Mouse (Mus musculus): ENCODE measurements around the gene Nr2f2. TPM values are rescaled to one million over a fixed set of nuclear protein-coding genes. Genes with fewer than 3 reads are reported as not detected.

Gene Nr2f2
- polyA plus RNA-seq, 1 experiment from 2014 or later: 162 TPM

DNA sequence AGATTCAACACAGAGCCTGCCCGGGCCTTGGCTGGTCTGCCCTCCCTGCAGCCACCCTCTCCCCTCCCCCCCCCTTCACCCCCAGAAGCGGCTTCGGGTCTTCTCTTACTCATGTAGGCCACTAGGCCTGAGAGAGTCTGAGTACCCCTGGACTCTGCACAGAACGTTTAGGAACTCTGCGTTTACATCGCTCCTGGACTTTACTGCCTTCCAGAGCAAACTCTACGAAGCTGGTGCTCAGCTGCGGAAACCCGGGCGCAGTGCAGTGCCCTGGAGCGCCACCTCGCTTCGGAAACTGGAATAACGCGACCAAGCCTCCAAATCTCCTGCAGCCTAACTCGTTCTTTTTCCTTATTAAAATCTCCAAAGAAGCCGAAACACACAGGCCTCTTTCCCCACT, 31.7 kb downstream of the Nr2f2 start:
- H3K27ac ChIP-seq: peak overlapping the region; percentile 93
- peaks cover 96% of the 10 kb centered on the region for H3K27me3 ChIP-seq
- H3K9ac ChIP-seq: peak overlapping the region; percentile 63
- peak; percentile 33; the same call in 1 of the 2 replicates for ATAC-seq (ENCODE audit: low FRiP score)
- peak overlapping the region; percentile 66 for H3K4me2 ChIP-seq
- no peaks in the 10 kb centered on the region for H3K36me3 ChIP-seq (replicated peaks)
- H3K4me1 ChIP-seq: peaks cover 53% of the 10 kb centered on the region
- WGBS: under 1% methylated on average over 17 of the region's 17 CpGs
- H3K9me3 ChIP-seq: no peaks in the 10 kb centered on the region
- peak overlapping the region; percentile 41 for H3K4me3 ChIP-seq (replicated peaks)

DNA sequence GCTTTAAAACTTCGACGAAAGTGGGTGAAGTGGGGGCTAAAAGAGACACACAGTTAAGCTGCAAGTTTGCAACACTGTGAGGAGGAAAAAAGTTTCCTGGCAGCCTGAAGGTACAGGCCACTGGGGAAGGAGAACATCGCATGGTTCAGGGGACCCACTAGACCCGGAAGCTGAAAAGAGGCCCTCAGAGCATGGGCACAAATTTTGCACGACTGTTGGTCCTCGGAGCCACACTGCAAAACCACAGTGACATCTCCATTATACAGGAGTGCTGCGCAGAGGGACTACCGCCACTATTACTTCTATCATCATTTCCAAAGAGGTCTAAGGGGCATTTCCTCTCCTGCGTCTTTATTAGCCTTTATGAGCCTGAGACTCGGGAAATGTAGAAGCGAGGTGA, 32.7 kb downstream of the Nr2f2 start:
- H3K4me2 ChIP-seq: peak overlapping the region; percentile 66
- ATAC-seq (ENCODE audit: low FRiP score): no peak
- H3K9ac ChIP-seq: peak overlapping the region; percentile 63
- H3K27me3 ChIP-seq: peaks cover 96% of the 10 kb centered on the region
- no peaks in the 10 kb centered on the region for H3K9me3 ChIP-seq
- H3K36me3 ChIP-seq (replicated peaks): no peaks in the 10 kb centered on the region
- H3K4me1 ChIP-seq: peaks cover 57% of the 10 kb centered on the region
- peak overlapping the region; percentile 41 for H3K4me3 ChIP-seq (replicated peaks)
- H3K27ac ChIP-seq: peak overlapping the region; percentile 93
- 3% methylated on average over 11 of the region's 11 CpGs for WGBS

DNA sequence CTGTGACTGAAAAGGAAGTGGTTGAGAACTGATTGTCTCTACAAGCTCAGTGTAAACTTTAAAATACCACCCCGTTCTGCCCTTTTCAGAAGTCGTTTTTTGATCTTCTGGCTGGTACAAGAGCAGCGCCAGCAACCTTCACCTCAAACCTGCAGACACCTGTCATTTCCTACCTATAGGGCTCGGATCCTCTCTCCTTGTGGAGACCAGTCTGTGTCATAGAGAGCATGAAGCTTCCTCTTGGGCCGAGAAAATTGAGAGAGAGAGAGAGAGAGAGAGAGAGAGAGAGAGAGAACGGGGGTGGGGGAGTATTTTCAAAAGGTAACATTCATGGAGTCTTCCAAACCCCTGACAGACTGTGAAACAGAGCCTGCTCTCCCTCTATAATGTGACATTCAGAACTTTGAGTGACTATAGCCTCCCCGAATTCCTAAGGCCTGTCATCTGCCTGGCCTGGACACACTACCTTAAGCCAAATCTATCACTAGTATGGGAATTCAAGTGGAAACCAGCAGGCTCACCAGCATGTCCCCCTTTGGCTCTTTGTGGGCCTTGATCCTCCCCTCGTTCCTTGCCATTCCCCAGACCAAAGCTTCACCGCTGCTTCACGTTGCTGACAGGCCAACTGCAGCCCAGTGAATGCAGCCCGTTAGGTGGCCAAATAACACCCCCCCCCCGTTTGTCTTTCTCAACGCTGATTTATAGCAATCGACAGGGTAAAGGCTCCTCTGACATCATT, 33.4 kb downstream of the Nr2f2 start:
- 3% methylated on average over 14 of the region's 14 CpGs for WGBS

DNA sequence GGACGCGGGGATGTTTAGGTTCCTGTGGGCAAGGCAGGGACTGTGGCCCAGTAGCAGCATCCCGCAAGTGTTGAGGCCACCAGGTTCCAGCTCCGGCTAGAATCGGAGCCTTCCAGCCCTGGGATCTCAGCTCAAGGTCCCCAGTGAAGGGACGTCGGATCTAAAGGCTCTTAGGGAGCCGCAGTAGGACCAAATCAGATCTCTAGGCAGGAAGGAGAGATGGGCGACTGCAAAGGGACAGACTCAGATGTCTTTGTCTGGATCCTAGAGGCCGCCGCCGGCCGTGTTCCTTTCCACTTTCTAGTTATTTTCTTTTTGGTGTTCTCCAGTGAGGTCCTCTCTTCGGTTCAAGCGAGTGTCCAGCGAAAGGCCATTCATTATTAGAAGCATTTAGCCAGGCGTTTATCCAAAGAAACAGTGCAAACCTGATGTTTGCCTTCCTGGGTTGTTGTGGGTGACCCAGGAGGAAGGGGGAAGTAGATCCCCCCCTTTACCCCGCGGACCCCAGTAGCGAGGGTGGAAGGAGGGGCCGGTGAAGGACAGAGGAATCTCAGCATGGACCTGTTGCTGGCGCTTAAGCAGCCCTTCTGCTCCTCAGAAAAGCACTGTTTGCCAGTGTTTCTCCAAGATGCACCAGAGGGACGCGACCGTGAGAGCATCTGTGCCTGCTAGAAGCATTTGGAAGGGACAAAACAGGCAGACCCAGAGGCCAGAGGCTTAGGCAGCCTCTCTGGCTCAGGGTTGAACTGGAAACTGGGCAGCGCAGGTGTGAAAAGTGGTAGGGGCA, 34.3 kb downstream of the Nr2f2 start:
- Histone ChIP-seq H3K9ac (peak overlapping the region; percentile 63), H3K4me1 (peaks cover 46% of the 10 kb centered on the region), H3K4me3 (replicated peaks) (peak overlapping the region; percentile 41), H3K27ac (peak overlapping the region; percentile 93), H3K4me2 (peak overlapping the region; percentile 66), H3K36me3 (replicated peaks) (no peaks in the 10 kb centered on the region), H3K9me3 (no peaks in the 10 kb centered on the region), H3K27me3 (peaks cover 92% of the 10 kb centered on the region)
- no peak for ATAC-seq (ENCODE audit: low FRiP score)
- 1% methylated on average over 26 of the region's 26 CpGs for WGBS

More for the DNA sequence above, 33.4 kb downstream of the Nr2f2 start:
- peak overlapping the region; percentile 63 for H3K9ac ChIP-seq
- peaks cover 54% of the 10 kb centered on the region for H3K4me1 ChIP-seq
- H3K4me2 ChIP-seq: peak overlapping the region; percentile 66
- H3K9me3 ChIP-seq: no peaks in the 10 kb centered on the region
- ATAC-seq (ENCODE audit: low FRiP score): no peak
- H3K36me3 ChIP-seq (replicated peaks): no peaks in the 10 kb centered on the region
- H3K27me3 ChIP-seq: peaks cover 95% of the 10 kb centered on the region
- H3K4me3 ChIP-seq (replicated peaks): peak overlapping the region; percentile 41
- peak overlapping the region; percentile 93 for H3K27ac ChIP-seq

DNA sequence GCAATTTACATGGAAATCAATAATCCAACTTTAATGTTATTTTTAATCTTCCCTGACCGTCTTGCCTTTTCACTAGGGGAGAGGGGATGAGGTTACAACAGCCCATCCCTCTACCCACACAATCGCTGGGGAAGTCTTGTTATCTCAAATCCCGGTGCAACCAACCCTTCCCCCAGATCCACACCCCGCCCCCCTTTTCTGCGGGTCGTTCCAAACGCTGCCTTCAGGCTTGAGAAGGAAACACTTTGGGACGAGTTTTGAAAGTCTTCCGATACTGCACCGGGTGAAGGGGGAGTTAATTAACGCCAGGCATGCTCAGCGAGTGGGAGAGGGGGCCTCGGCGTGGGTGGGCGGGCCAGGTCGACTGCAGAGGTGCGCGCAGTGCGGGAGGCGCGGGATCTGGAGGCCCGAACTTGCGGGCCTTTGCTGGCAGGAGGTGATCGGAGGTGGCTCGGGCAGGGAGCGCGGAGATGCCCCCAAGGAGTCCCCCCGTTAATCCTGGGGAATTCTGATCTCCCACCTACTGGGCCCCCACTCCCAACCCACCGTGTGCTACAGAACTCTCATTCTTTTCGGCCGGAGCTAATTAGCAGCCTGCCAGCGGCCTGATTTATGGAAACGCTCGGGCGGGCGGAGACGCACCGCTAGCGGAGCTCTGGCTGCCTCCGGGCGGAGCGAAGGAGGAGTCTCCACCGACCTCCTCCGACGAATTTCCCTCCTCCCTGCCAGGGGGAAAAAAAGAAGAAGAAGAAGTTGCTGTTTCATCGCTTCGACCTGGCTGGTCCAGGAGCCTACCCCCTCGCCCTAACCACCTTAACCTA, 35.1 kb downstream of the Nr2f2 start:
- H3K4me1 ChIP-seq: peaks cover 45% of the 10 kb centered on the region
- peak; percentile 59 for ATAC-seq (ENCODE audit: low FRiP score)

DNA sequence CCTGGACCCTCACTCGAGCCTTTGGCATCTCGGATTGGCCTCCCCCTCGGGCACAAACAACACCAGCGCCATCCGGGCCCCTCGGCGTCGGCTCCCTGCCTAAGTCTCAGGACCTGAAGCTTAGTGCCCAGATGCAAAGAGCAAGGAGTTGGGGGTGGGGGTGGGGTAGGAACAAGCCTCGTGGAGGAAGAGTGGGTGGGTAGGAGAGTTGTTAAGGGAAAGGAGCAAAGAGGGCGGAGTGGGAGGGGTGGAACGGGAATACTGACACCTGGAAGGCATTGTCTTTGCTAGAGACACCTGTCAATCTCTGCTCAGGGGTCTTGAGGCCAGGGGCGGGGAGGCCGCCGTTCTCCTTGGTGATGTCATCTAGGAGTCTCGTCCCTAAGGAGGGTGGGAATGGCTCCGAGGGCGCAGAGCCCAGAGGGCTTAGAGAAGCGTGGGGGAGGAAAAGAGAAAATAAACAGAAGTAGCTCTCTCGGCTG, 35.7 kb downstream of the Nr2f2 start:
- H3K4me1 ChIP-seq: peaks cover 48% of the 10 kb centered on the region
- H3K4me3 ChIP-seq (replicated peaks): peak overlapping the region; percentile 41
- peak; percentile 66 for ATAC-seq (ENCODE audit: low FRiP score)
- no peaks in the 10 kb centered on the region for H3K9me3 ChIP-seq
- H3K36me3 ChIP-seq (replicated peaks): no peaks in the 10 kb centered on the region
- H3K27me3 ChIP-seq: peaks cover 93% of the 10 kb centered on the region
- peak overlapping the region; percentile 63; the same call in 1 of the 2 replicates for H3K9ac ChIP-seq
- under 1% methylated on average over 19 of the region's 19 CpGs for WGBS
- peak overlapping the region; percentile 93 for H3K27ac ChIP-seq
- H3K4me2 ChIP-seq: peak overlapping the region; percentile 66

More for the DNA sequence above, 35.1 kb downstream of the Nr2f2 start:
- Histone ChIP-seq H3K9me3 (no peaks in the 10 kb centered on the region), H3K27me3 (peaks cover 93% of the 10 kb centered on the region), H3K27ac (peak overlapping the region; percentile 93), H3K4me2 (peak overlapping the region; percentile 66), H3K36me3 (replicated peaks) (no peaks in the 10 kb centered on the region), H3K9ac (peak overlapping the region; percentile 63), H3K4me3 (replicated peaks) (peak overlapping the region; percentile 41)
- WGBS: under 1% methylated on average over 48 of the region's 48 CpGs

DNA sequence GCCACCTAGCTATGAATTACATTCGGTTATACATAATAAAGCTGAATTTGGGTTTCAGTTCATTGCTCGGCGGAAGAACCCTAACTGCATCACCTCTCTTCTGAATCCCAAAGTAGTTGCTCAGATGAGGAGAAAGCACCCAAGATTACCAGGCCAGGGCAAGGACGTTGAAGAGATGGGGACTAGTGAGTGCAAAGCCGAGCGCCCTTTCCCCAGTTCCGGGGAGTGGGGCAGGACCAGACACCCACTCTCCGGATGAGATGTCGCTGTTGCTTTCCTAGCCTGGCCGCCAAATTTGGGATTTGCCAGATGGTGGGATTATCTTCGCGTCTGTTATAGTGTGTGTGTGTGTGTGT, 36.4 kb downstream of the Nr2f2 start:
- no peak for ATAC-seq (ENCODE audit: low FRiP score)
- Histone ChIP-seq H3K36me3 (replicated peaks) (no peaks in the 10 kb centered on the region), H3K9ac (peak overlapping the region; percentile 63; the same call in 1 of the 2 replicates), H3K27ac (peak overlapping the region; percentile 93), H3K27me3 (peaks cover 93% of the 10 kb centered on the region), H3K4me1 (peaks cover 51% of the 10 kb centered on the region), H3K4me3 (replicated peaks) (peak overlapping the region; percentile 41), H3K9me3 (no peaks in the 10 kb centered on the region), H3K4me2 (peak overlapping the region; percentile 66)
- WGBS: 2% methylated on average over 12 of the region's 12 CpGs

DNA sequence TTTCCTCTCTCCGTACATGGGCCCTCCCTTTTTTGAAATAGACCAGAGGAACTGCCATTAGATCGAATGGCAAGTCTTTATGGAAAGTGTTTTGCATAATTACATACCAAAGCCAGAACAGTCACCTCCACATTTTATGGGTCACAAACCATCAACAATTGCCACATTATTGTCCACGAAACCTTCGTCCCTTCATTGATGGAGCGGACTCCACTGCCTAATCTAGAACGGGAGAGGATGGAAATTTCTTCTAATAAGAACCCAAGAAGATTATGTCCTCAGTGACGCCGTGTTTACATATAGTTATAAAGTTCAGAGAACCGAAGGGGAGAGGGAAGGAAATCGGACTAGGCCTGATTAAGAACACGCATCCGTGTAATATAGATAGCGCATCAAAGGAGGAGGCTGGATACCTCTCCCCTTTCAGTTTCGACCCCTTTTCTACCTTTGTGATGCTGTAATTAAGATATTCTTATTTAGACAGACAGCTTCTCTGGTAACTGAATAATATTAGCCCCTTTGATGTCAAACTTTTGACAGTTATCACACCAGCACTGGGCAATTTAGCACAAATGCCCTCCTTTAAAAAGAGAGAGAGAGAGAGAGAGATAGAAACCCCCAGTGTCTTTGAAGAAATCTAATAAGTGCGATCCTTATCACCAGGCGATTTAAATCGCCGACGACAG, 36.9 kb downstream of the Nr2f2 start:
- Histone ChIP-seq H3K36me3 (replicated peaks) (no peaks in the 10 kb centered on the region), H3K9me3 (no peaks in the 10 kb centered on the region), H3K9ac (peak overlapping the region; percentile 63; the same call in 1 of the 2 replicates), H3K27me3 (peaks cover 92% of the 10 kb centered on the region), H3K27ac (peak overlapping the region; percentile 93), H3K4me2 (peak overlapping the region; percentile 66), H3K4me1 (peaks cover 51% of the 10 kb centered on the region), H3K4me3 (replicated peaks) (peak overlapping the region; percentile 41)
- 2% methylated on average over 19 of the region's 19 CpGs for whole genome bisulfite sequencing
- 0 out of 2 replicates have a peak, but pooled peaks have one; percentile 12 for ATAC-seq (ENCODE audit: low FRiP score)

DNA sequence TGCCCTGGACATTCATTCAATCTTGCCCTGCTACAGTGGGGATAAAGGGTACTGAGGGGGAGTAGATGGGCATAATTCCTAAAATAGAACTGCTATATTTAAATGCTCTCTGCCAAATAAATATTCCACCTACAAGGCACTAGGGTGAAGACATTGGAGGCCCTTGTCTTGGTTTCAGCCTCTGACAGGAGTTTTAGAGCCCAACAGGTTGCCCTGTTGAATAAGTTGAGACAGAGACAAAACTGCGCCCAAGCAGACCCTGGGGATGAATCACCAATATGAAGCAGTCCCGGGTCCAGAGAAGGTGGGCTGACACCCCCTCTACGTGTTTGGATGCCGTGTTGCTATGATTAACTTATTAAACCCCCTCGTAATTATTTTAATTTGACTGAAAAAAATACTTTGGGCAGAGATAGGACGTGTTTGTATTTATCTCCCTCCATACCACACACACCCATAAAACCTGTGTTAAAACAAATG, 37.5 kb downstream of the Nr2f2 start:
- Histone ChIP-seq H3K9ac (peak overlapping the region; percentile 17; the same call in 1 of the 2 replicates), H3K4me3 (replicated peaks) (no peak overlapping the region), H3K36me3 (replicated peaks) (no peaks in the 10 kb centered on the region), H3K9me3 (no peaks in the 10 kb centered on the region), H3K27ac (peak overlapping the region; percentile 93), H3K27me3 (peaks cover 93% of the 10 kb centered on the region), H3K4me1 (peaks cover 53% of the 10 kb centered on the region), H3K4me2 (peak overlapping the region; percentile 10; the same call in 1 of the 2 replicates)
- no peak for ATAC-seq (ENCODE audit: low FRiP score)
- WGBS: 3% methylated on average over 6 of the region's 6 CpGs

DNA sequence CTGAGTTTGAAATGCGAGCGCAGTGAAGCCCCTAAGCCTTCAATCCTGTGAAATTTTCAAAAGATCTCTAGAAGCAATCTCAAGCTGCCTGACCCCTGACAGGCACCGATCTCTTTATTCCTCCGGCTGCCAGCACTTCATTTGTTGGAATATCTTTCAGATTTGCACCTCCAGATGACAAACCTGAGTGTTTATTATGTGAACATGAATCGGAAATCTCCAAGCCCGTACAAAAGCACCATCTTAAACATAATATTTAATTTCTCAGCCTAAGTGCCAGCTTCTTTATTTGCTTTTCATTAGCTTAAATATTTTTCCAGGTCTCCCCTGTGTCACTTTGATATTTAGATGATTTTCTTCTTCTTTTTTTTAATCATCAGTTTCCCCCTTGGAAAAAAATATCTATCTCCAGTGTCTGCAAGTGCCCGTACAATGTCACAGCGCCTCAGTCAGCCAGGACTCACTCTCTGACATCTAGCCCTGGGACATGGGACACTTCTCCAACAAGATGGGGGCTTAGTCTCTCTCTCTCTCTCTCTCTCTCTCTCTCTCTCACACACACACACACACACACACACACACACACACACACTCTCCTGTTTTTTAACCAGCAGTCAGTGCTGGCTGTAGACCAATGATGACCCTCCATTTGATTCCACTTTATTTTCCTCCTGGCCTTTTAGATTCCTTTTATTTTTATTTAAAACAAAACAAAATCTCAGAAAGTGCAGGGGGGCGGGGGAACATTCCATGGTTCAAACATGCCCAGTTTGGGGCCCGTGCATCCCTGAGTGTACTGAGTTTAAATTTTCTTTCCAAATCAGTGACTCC, 38.1 kb downstream of the Nr2f2 start:
- H3K36me3 ChIP-seq (replicated peaks): no peaks in the 10 kb centered on the region
- peaks cover 93% of the 10 kb centered on the region for H3K27me3 ChIP-seq
- no peak overlapping the region for H3K4me3 ChIP-seq (replicated peaks)
- WGBS: 2% methylated on average over 10 of the region's 10 CpGs
- no peak for ATAC-seq (ENCODE audit: low FRiP score)
- no peaks in the 10 kb centered on the region for H3K9me3 ChIP-seq
- peaks cover 54% of the 10 kb centered on the region for H3K4me1 ChIP-seq
- H3K4me2 ChIP-seq: peak overlapping the region; percentile 49
- peak overlapping the region; percentile 36 for H3K9ac ChIP-seq
- H3K27ac ChIP-seq: peak overlapping the region; percentile 93

All from forebrain, embryonic 12.5 days (tissue).